Mouse (Mus musculus): ENCODE measurements at regions not wholly inside any gene's neighbourhood (a gene's known extent, or its start where the extent isn't known, plus 50 kb on each side); places are given as distances from the start of the nearest gene placed in this dataset.

GRCm38 (mm10) chrX:60780161-60780560 is 113.1 kb downstream of the Sox3 start:
- TF ChIP-seq CTCF (IDR thresholded peaks at IDR 0.05; ENCODE audit: low read depth): no peak
- TF ChIP-seq EP300 (IDR thresholded peaks at IDR 0.05; ENCODE audit: low read depth): no peak
